Mouse (Mus musculus): ENCODE measurements at regions not wholly inside any gene's neighbourhood (a gene's known extent, or its start where the extent isn't known, plus 50 kb on each side); places are given as distances from the start of the nearest gene placed in this dataset.

DNA sequence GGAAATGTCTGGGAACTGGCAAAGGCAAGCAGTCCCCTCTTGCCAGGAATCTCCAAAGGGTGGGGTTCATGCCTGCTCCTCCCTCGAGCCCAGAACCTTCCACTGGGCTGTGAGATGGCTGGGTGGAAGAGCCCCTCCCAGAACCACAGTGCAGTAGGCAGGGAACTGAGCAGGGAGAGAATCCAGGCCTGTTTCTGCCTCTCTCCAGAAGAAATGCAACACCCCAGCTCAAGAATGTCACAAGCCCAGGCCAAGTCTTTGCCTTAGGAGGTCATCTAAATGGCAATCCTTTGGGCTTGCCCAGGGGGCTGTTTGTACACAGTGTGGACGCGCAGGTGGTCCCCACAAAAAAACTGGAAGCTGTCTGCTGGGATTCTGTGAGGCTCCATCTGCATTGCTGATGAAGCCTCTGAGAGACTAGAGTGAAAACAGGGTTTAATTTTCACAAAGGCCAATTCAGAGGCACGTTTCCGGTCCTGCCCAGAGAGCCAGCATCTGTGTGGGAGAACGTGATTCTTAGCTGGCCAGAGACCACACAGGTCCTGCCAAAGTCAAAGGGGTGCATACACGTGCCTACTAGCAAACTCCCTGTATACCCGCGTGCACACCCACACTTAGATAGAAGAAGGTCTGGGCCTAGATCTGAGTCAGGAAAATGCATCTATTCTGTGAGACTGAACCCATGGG lies 129.0 kb downstream of the Hmg20a start:
- no peak for DNase-seq

- no peak for DNase-seq
These were observed 131.4 kb downstream of the Hmg20a start for GRCm38 (mm10) chr9:56549774-56550173.

DNA sequence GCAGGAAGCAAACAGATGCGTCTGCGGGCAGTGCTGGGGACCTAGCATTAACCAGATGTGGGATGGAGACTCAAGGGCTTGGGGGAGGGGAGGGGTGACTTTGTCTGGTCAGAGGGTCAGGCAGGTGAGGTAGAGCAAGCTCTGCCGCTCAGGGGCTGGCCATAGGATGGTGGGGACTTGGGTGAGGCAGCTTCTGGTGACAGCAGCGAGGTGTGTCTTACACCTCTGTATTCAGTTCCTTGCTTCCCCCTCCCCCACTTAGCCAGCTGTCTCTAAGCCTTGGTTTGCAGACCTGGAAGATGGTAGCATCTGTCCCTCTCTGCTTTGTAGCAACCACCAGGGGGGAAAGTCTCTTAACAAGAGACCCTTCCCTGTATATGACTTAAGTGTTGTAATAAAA lies 131.8 kb downstream of the Hmg20a start:
- DNase-seq: no peak

DNA sequence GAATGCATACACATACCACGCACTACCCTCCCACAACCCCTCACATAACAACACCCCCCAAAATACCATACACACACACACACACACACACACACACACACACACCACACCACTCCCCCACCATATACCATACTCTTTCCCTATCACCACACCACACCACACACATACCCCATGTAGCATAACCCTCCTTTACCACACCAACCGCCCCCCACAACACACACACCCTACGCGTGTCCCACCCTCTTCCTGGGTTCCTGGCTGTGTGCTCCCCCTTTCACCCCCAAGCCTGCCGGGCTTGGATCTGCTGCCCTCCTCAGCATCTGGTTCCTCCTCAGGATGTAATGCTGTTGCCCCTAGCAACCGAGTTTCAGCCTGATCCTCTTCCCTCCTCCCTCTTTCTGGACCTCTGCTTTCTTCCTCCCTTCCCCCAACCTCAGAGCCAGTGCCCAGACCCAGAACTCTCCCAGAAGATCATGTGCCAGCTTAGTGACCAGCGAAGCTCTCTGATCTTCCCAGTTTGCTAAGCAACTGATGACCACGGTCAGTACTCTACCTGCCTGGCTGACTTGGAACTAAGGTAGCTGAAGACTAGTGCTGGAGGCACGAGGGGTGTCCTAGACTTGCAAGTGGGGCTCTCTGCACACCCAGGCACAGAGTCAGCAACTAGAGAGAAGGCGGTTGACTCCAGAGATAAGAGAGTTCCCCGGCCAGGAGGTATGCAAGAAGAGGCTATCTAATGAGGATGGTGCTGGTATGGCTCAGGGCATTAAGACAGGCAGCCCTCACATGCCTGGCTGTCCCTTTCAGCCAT lies 133.2 kb downstream of the Hmg20a start:
- no peak for DNase-seq

- peak in 1 of 2 experiments; percentile 13 for DNase-seq
These were observed 133.8 kb downstream of the Hmg20a start for GRCm38 (mm10) chr9:56552187-56552686.

DNA sequence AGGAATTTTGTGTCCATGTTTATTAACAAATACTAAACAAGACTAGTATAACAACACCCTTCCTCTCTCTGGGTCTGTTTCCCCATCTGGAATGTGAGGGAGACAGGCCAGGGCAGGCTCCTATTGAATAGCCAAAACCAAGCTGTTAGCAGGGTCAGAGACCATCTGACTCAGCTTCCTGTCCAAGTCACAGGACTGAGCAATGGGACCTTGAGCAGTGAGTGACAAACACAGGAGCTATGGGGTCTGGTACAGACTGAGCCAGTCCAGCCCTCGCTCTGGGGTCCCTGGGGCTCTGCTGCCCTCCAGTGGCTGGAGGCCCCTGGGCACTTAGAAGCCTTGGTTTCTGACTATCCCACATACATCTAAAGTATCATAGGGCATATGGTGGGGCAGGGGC lies 134.4 kb downstream of the Hmg20a start:
- peak; percentile 88 to 90 for DNase-seq

GRCm38 (mm10) chr9:56553626-56554025 lies 135.2 kb downstream of the Hmg20a start:
- DNase-seq: no peak

GRCm38 (mm10) chr9:56554096-56554495 lies 135.7 kb downstream of the Hmg20a start:
- peak in 1 of 2 experiments; percentile 15 for DNase-seq

- no peak for DNase-seq
These were observed 141.3 kb downstream of the Hmg20a start for GRCm38 (mm10) chr9:56559618-56560144.

DNA sequence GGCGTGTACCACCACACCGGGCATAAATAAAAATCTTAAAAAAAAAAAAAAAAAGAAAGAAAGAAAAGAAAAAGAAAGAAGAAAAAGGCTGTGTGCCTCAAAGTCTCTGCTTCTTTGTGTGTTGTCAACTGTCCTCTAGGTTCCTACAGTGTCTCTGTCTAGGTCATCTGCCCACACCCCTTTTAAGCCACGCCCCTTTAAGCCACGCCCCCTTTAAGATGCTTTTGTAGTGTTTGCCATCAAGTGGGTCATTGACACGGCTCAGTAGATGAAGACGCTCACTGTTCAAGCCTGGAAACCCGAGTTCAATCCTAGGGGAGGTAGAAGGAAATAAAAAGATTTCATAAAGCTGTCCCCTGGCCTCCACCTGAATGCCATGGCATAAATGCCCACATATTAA lies 144.0 kb downstream of the Hmg20a start:
- DNase-seq: no peak

GRCm38 (mm10) chr9:56564048-56564737 lies 145.8 kb downstream of the Hmg20a start:
- no peak for DNase-seq

Measured in kidney, postnatal 4 days (tissue).